Mouse (Mus musculus) small intestine, adult 10 weeks (tissue): ENCODE measurements around the gene 9330161L09Rik. TPM values are rescaled to one million over a fixed set of nuclear protein-coding genes. Genes with fewer than 3 reads are reported as not detected.

Experiments
- polyA plus RNA-seq: library from polyadenylated mRNA; stranded (reverse); fragments of 350-450 nt; fragmentation: Illumina TruSeq; extraction: RNeasy Lipid Tissue Mini Kit (QIAGEN cat#74804); gene quantifications from one replicate; pipeline ENCODE4 v1.2.3, GENCODE M21; 2014; ENCODE audit warnings: low replicate concordance

The 9330161L09Rik gene
- polyA plus RNA-seq, result not detected

DNA sequence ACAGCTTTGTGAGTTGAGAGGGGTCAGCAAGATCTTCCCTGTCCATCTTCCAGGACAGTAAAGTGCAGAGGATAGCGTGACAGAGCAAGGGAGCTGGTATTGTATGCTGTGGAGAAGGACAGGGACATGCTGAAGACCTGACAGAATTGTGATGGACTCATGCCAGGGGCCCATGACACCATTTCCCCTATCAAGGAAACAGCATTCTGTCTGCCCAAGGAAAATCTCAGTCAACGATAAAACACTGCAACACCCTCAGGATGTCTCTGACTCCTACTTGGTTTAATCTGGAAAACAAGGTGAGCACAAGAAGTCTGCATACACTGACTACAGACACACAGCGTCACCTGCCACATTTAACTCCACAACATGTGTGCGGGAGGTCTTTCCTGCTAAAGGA is at the start of gene 9330161L09Rik:
9330161L09Rik (minus strand) TSS at position 101 of the 400 bp plus-strand sequence.

GRCm38 (mm10) chr12:103457140-103457539 is 49.5 kb upstream of the 9330161L09Rik start, which contains the start of gene Ifi27l2b:
Ifi27l2b (minus strand) TSS chr12:103457223.

GRCm38 (mm10) chr12:103443524-103443923 is 35.9 kb upstream of the 9330161L09Rik start, which contains the start of gene Ifi27l2a:
Ifi27l2a (minus strand) TSS chr12:103443680.

DNA sequence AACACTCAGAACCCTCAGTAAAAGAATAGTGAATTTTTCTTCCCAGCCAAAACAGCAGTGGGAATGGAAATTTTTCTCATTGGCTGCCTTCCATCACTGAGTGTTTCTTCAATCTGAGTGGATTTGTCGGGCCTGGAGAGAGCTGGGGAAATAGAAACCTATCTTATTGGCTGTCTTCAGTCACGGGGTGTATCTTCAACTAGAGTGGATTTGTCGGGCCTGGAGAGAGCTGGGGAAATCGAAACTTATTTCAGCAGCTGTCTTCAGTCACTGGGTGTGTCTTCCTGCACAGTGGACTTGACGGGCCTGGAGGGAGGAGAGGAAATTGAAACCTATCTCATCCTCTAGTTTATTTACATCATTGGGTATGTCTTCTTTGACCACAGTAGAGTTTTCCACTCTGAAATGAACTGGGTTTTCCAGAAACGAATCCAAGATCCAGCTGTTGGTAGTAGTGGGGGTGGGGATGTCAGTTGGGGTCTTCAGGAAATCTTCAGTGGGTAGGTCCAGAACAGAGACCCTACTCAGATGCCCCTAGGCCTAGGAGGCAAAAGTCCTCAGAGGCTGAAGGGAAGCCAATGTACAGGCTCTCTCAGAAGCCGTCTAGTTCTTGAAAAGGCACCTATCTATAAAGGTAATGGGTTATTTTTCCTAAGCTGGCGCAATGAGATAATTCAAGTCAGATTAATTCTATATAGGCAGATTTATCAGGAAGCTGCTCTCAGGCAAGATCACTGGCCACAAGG is 26.5 kb upstream of the 9330161L09Rik start, which contains the start of gene Ifi27:
Ifi27 (plus strand) TSS at position 226 of the 746 bp plus-strand sequence.

GRCm38 (mm10) chr12:103425729-103426470 is 18.3 kb upstream of the 9330161L09Rik start, which contains the start of gene Ddx24:
Ddx24 (minus strand) TSS chr12:103425830.

GRCm38 (mm10) chr12:103388505-103389347 is 18.9 kb downstream of the 9330161L09Rik start, which contains the start of gene Otub2:
Otub2 (plus strand) TSS chr12:103388682.

Other genes starting within 250 kb of the 9330161L09Rik start
- gene Prima1, start 165.7 kb downstream of the 9330161L09Rik start, polyA plus RNA-seq, result not detected
- not detected for gene Fam181a, start 96.8 kb downstream of the 9330161L09Rik start, polyA plus RNA-seq
- gene Asb2, start 51.8 kb downstream of the 9330161L09Rik start, polyA plus RNA-seq, result 0.45 TPM
- 0.52 TPM for gene Otub2, start 19.1 kb downstream of the 9330161L09Rik start, polyA plus RNA-seq
- 9.5 TPM for gene Ddx24, start 18.0 kb upstream of the 9330161L09Rik start, polyA plus RNA-seq
- gene Ifi27, start 26.4 kb upstream of the 9330161L09Rik start, polyA plus RNA-seq, result 26.1 TPM
- 6.3 TPM for gene Ifi27l2a, start 35.9 kb upstream of the 9330161L09Rik start, polyA plus RNA-seq
- gene Ifi27l2b, start 49.4 kb upstream of the 9330161L09Rik start, polyA plus RNA-seq, result 301 TPM
- gene Ppp4r4, start 124.5 kb upstream of the 9330161L09Rik start, polyA plus RNA-seq, result 0.56 TPM
- gene Serpina10, start 223.6 kb upstream of the 9330161L09Rik start, polyA plus RNA-seq, result not detected
- not detected for gene Serpina6, start 249.4 kb upstream of the 9330161L09Rik start, polyA plus RNA-seq